Mouse (Mus musculus): ENCODE results near the gene Antxr2. TPM values are rescaled to one million over a fixed set of nuclear protein-coding genes. Genes with fewer than 3 reads are reported as not detected.

Antxr2 gene
- polyA plus RNA-seq, 1 experiment from 2014 or later, result 64.2 TPM

- 71% methylated on average over 3 of the region's 3 CpGs for WGBS
- no peak overlapping the region for H3K27ac ChIP-seq (ENCODE audit: poor library complexity, severe bottlenecking)
- no peak overlapping the region for H3K9ac ChIP-seq
- H3K4me3 ChIP-seq, result no peak overlapping the region
- no peaks in the 10 kb centered on the region for H3K9me3 ChIP-seq (replicated peaks)
- no peak for ATAC-seq (ENCODE audit: insufficient number of reproducible peaks, low FRiP score)
- peaks cover 69% of the 10 kb centered on the region for H3K36me3 ChIP-seq
- H3K27me3 ChIP-seq (replicated peaks), result no peaks in the 10 kb centered on the region
- no peak overlapping the region for H3K4me2 ChIP-seq
- H3K4me1 ChIP-seq (replicated peaks), result peaks cover 5% of the 10 kb centered on the region
Observed at GRCm38 (mm10) chr5:97959010-97959409, 71.8 kb downstream of the Antxr2 start.

- Histone ChIP-seq H3K4me3 (no peak overlapping the region), H3K4me2 (no peak overlapping the region), H3K9ac (no peak overlapping the region), H3K9me3 (replicated peaks) (no peaks in the 10 kb centered on the region), H3K4me1 (replicated peaks) (peaks cover 5% of the 10 kb centered on the region), H3K27ac (ENCODE audit: poor library complexity, severe bottlenecking) (no peak overlapping the region), H3K36me3 (peaks cover 64% of the 10 kb centered on the region), H3K27me3 (replicated peaks) (no peaks in the 10 kb centered on the region)
- ATAC-seq (ENCODE audit: insufficient number of reproducible peaks, low FRiP score), result no peak
- WGBS, result 80% methylated on average over 5 of the region's 5 CpGs
Observed at GRCm38 (mm10) chr5:97957501-97957900, 73.3 kb downstream of the Antxr2 start.

- ATAC-seq (ENCODE audit: insufficient number of reproducible peaks, low FRiP score), result no peak
- Histone ChIP-seq H3K4me1 (replicated peaks) (no peaks in the 10 kb centered on the region), H3K27me3 (replicated peaks) (no peaks in the 10 kb centered on the region), H3K36me3 (peaks cover 39% of the 10 kb centered on the region), H3K9me3 (replicated peaks) (no peaks in the 10 kb centered on the region), H3K4me3 (no peak overlapping the region), H3K27ac (ENCODE audit: poor library complexity, severe bottlenecking) (no peak overlapping the region), H3K4me2 (no peak overlapping the region), H3K9ac (no peak overlapping the region)
- WGBS, result 90% methylated on average over 5 of the region's 5 CpGs
Observed at GRCm38 (mm10) chr5:97954193-97954772, 76.6 kb downstream of the Antxr2 start.

- Histone ChIP-seq H3K27ac (ENCODE audit: poor library complexity, severe bottlenecking) (no peak overlapping the region), H3K36me3 (peaks cover 32% of the 10 kb centered on the region), H3K4me2 (no peak overlapping the region), H3K4me1 (replicated peaks) (no peaks in the 10 kb centered on the region), H3K9me3 (replicated peaks) (no peaks in the 10 kb centered on the region), H3K4me3 (no peak overlapping the region), H3K27me3 (replicated peaks) (no peaks in the 10 kb centered on the region), H3K9ac (no peak overlapping the region)
- ATAC-seq (ENCODE audit: insufficient number of reproducible peaks, low FRiP score), result no peak
- WGBS, result 80% methylated on average over 11 of the region's 11 CpGs
Observed at GRCm38 (mm10) chr5:97953241-97953920, 77.5 kb downstream of the Antxr2 start.

GRCm38 (mm10) chr5:97947261-97947660, 83.6 kb downstream of the Antxr2 start:
- no peaks in the 10 kb centered on the region for H3K27me3 ChIP-seq (replicated peaks)
- 79% methylated on average over 3 of the region's 3 CpGs for WGBS
- H3K4me1 ChIP-seq (replicated peaks), result no peaks in the 10 kb centered on the region
- no peak overlapping the region for H3K4me2 ChIP-seq
- no peaks in the 10 kb centered on the region for H3K9me3 ChIP-seq (replicated peaks)
- no peak overlapping the region for H3K9ac ChIP-seq
- no peak overlapping the region for H3K27ac ChIP-seq (ENCODE audit: poor library complexity, severe bottlenecking)
- peaks cover 10% of the 10 kb centered on the region; the same call in 1 of the 2 replicates for H3K36me3 ChIP-seq
- no peak overlapping the region for H3K4me3 ChIP-seq
- no peak for ATAC-seq (ENCODE audit: insufficient number of reproducible peaks, low FRiP score)

- Histone ChIP-seq H3K36me3 (peaks cover 15% of the 10 kb centered on the region), H3K4me2 (no peak overlapping the region), H3K4me1 (replicated peaks) (no peaks in the 10 kb centered on the region), H3K4me3 (no peak overlapping the region), H3K9me3 (replicated peaks) (no peaks in the 10 kb centered on the region), H3K9ac (no peak overlapping the region), H3K27ac (ENCODE audit: poor library complexity, severe bottlenecking) (no peak overlapping the region), H3K27me3 (replicated peaks) (no peaks in the 10 kb centered on the region)
- 82% methylated on average over 4 of the region's 4 CpGs for WGBS
- ATAC-seq (ENCODE audit: insufficient number of reproducible peaks, low FRiP score), result no peak
Observed at GRCm38 (mm10) chr5:97946236-97946635, 84.6 kb downstream of the Antxr2 start.

GRCm38 (mm10) chr5:97935140-97936129, 95.4 kb downstream of the Antxr2 start:
- peak overlapping the region; percentile 83 for H3K4me2 ChIP-seq
- peak overlapping the region; percentile 51 for H3K4me3 ChIP-seq
- H3K4me1 ChIP-seq (replicated peaks), result peaks cover 7% of the 10 kb centered on the region; the same call in 1 of the 2 replicates
- no peaks in the 10 kb centered on the region for H3K9me3 ChIP-seq (replicated peaks)
- whole genome bisulfite sequencing, result 6% methylated on average over 56 of the region's 56 CpGs
- peak; percentile 64; the same call in 1 of the 2 replicates for ATAC-seq (ENCODE audit: insufficient number of reproducible peaks, low FRiP score)
- H3K27ac ChIP-seq (ENCODE audit: poor library complexity, severe bottlenecking), result no peak overlapping the region
- peak overlapping the region; percentile 55 for H3K9ac ChIP-seq
- 0 out of 2 replicates have a peak, but pooled peaks cover 5% of the 10 kb centered on the region for H3K27me3 ChIP-seq (replicated peaks)
- H3K36me3 ChIP-seq, result peaks cover 21% of the 10 kb centered on the region

GRCm38 (mm10) chr5:97917654-97918053, 113.2 kb downstream of the Antxr2 start:
- H3K4me1 ChIP-seq (replicated peaks), result no peaks in the 10 kb centered on the region
- peaks cover 11% of the 10 kb centered on the region for H3K36me3 ChIP-seq
- WGBS, result 74% methylated on average over 11 of the region's 11 CpGs
- H3K4me3 ChIP-seq, result no peak overlapping the region
- no peak overlapping the region for H3K9ac ChIP-seq
- no peak overlapping the region for H3K4me2 ChIP-seq
- H3K9me3 ChIP-seq (replicated peaks), result no peaks in the 10 kb centered on the region
- no peak overlapping the region for H3K27ac ChIP-seq (ENCODE audit: poor library complexity, severe bottlenecking)
- no peak for ATAC-seq (ENCODE audit: insufficient number of reproducible peaks, low FRiP score)
- H3K27me3 ChIP-seq (replicated peaks), result no peaks in the 10 kb centered on the region

- no peak for ATAC-seq (ENCODE audit: insufficient number of reproducible peaks, low FRiP score)
- H3K9me3 ChIP-seq (replicated peaks), result no peaks in the 10 kb centered on the region
- H3K36me3 ChIP-seq, result peaks cover under 1% of the 10 kb centered on the region
- no peaks in the 10 kb centered on the region for H3K27me3 ChIP-seq (replicated peaks)
- no peak overlapping the region for H3K9ac ChIP-seq
- H3K4me2 ChIP-seq, result no peak overlapping the region
- 87% methylated on average over 2 of the region's 2 CpGs for WGBS
- no peak overlapping the region for H3K27ac ChIP-seq (ENCODE audit: poor library complexity, severe bottlenecking)
- no peak overlapping the region for H3K4me3 ChIP-seq
- no peaks in the 10 kb centered on the region for H3K4me1 ChIP-seq (replicated peaks)
Observed at GRCm38 (mm10) chr5:97914890-97915289, 116.0 kb downstream of the Antxr2 start.

GRCm38 (mm10) chr5:97913901-97914300, 116.9 kb downstream of the Antxr2 start:
- H3K36me3 ChIP-seq, result no peaks in the 10 kb centered on the region
- no peak overlapping the region for H3K4me2 ChIP-seq
- WGBS, result 87% methylated on average over 6 of the region's 6 CpGs
- no peak overlapping the region for H3K9ac ChIP-seq
- no peaks in the 10 kb centered on the region for H3K4me1 ChIP-seq (replicated peaks)
- H3K9me3 ChIP-seq (replicated peaks), result no peaks in the 10 kb centered on the region
- no peak for ATAC-seq (ENCODE audit: insufficient number of reproducible peaks, low FRiP score)
- H3K4me3 ChIP-seq, result no peak overlapping the region
- H3K27ac ChIP-seq (ENCODE audit: poor library complexity, severe bottlenecking), result no peak overlapping the region
- no peaks in the 10 kb centered on the region for H3K27me3 ChIP-seq (replicated peaks)

GRCm38 (mm10) chr5:97907482-97907881, 123.4 kb downstream of the Antxr2 start:
- no peaks in the 10 kb centered on the region for H3K9me3 ChIP-seq (replicated peaks)
- no peak overlapping the region for H3K9ac ChIP-seq
- H3K27me3 ChIP-seq (replicated peaks), result no peaks in the 10 kb centered on the region
- no peak overlapping the region for H3K4me3 ChIP-seq
- WGBS, result 63% methylated on average over 6 of the region's 6 CpGs
- no peak overlapping the region for H3K4me2 ChIP-seq
- peaks cover 9% of the 10 kb centered on the region for H3K4me1 ChIP-seq (replicated peaks)
- H3K27ac ChIP-seq (ENCODE audit: poor library complexity, severe bottlenecking), result no peak overlapping the region
- no peaks in the 10 kb centered on the region for H3K36me3 ChIP-seq
- ATAC-seq (ENCODE audit: insufficient number of reproducible peaks, low FRiP score), result no peak
